Mouse (Mus musculus) central nervous system, embryonic 18 days (tissue): Measurements from ENCODE around the gene Tmem236. TPM values are rescaled to one million over a fixed set of nuclear protein-coding genes. Genes with fewer than 3 reads are reported as not detected.

ENCODE experiments used
- polyA plus RNA-seq: library from polyadenylated mRNA; depleted of rRNA; stranded (reverse); fragments of >200 nt; gene quantifications from 2 replicates; pipeline ENCODE4 v1.2.3, GENCODE M21; 2012; rRNA removed

Gene Tmem236
- 0.18 and 0.24 TPM in 2 replicates for polyA plus RNA-seq

DNA sequence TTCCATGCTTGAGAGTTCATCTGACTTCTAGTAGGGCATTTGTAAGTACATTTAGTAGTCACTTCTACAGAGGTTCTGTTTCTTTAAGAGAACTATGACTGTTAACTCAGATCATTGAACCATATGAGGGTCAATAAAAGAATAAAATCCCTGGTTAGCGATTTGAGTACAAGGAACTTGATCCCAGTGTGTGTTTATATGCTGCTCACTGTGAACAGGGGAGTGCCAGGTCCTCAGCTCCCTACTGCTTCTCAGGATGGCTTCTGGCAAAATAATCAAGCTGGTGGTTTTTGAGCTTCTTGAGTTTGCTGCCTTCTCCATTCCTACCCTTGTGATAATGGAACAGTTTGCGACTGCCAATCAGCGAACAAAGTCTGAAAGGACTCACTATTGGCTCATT, at the start of gene Tmem236:
Gene Tmem236, plus strand, starts transcription at position 190 of the 400 bp plus-strand sequence.

DNA sequence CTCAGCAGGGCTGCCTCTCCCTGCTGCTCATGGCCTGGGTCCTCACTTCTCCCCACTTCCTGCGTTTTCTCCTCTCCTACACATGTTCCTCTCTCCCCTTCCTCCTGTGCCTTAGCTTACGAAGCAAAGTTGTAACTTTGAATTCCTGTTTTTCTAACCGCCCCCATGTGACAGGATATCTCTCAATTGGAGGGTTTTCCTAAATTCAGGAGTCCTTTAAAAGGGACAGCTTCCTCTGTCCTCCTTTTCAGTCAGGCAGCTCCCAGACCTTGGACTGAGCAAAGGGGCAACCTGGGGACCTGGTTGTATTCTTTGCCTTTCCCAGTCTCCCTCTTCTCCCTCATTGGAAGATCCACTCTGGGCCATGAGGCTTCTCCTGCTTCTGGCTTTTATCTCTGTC, 54.8 kb downstream of the Tmem236 start, which contains the start of gene Mrc1:
Gene Mrc1, plus strand, starts transcription at position 244 of the 400 bp plus-strand sequence.

Other genes with a start within 250 kb of the Tmem236 start
- 64.8 and 70.9 TPM in 2 replicates for gene Hacd1, start 118.4 kb upstream of the Tmem236 start, polyA plus RNA-seq
- gene Stam, start 100.4 kb upstream of the Tmem236 start, polyA plus RNA-seq = 79.9 and 83.9 TPM in 2 replicates
- gene Mrc1, start 54.9 kb downstream of the Tmem236 start, polyA plus RNA-seq = 4.2 and 4.3 TPM in 2 replicates
- 3.1 and 4.9 TPM in 2 replicates for gene Slc39a12, start 213.8 kb downstream of the Tmem236 start, polyA plus RNA-seq